17 mouse cellular contexts compared by ENCODE assay signal in the genomic region with DNA sequence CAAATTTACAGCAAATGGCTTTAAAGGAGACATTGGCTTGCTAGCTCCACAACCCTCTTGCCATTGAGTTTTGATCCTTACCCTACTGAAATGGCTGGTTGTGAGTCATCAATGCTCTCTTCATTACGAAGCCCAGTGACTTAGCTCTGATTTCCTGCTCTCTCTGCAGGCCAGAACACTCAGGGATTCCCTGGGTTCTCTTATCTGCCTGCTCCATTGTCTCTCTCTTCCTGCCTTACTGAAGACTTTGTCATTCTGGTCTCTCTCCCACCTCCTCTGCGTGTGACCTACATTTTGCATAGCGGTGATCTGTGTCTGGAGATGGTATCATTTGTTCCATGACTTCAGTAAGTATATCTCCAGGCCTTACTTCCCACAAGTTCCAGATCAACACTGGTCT.
"Had no signal": no experiment of that assay in that cellular context is flagged by ENCODE, and none has a peak within 500 bp of the region (broad histone marks: within the 10 kb centered on the region; RNA-seq: fewer than 3 reads in every experiment).

No protein-coding gene starts in this region.

- H3K4me1 ChIP-seq: lung, embryonic 15.5 days; megakaryocyte, embryonic 14.5 days; stomach, embryonic 15.5 days had no signal

- H3K9me3 ChIP-seq: lung, embryonic 15.5 days; midbrain, embryonic 13.5 days; midbrain, embryonic 15.5 days; stomach, embryonic 15.5 days had no signal

- DNase-seq: liver, postnatal 0 days; lung, adult 2 months; lung, postnatal 14 days; lung, postnatal 36 days; right cerebral cortex, postnatal 14 days; thymus, adult 2 months; thymus, postnatal 25 days; thymus, postnatal 4 days had no signal

- H3K36me3 ChIP-seq: lung, embryonic 15.5 days; midbrain, embryonic 13.5 days; midbrain, embryonic 15.5 days; neural tube, embryonic 12.5 days; stomach, embryonic 15.5 days had no signal

- H3K4me2 ChIP-seq: lung, embryonic 15.5 days; midbrain, embryonic 13.5 days; midbrain, embryonic 15.5 days; neural tube, embryonic 12.5 days; stomach, embryonic 15.5 days had no signal

- H3K27ac ChIP-seq: lung, embryonic 15.5 days; macrophage; midbrain, embryonic 13.5 days; midbrain, embryonic 15.5 days; neural tube, embryonic 12.5 days; stomach, embryonic 15.5 days; stomach, postnatal 0 days had no signal

- H3K27me3 ChIP-seq: lung, embryonic 15.5 days; megakaryocyte, embryonic 14.5 days; midbrain, embryonic 13.5 days; midbrain, embryonic 15.5 days; neural tube, embryonic 12.5 days; stomach, embryonic 15.5 days had no signal

- H3K4me3 ChIP-seq: lung, embryonic 15.5 days; megakaryocyte, embryonic 14.5 days; midbrain, embryonic 13.5 days; midbrain, embryonic 15.5 days; neural tube, embryonic 12.5 days; stomach, embryonic 15.5 days had no signal

- H3K9ac ChIP-seq: liver, postnatal 0 days; lung, embryonic 15.5 days; midbrain, embryonic 13.5 days; midbrain, embryonic 15.5 days; neural tube, embryonic 12.5 days; stomach, embryonic 15.5 days had no signal

- ATAC-seq: liver, postnatal 0 days; lung, postnatal 0 days; midbrain, embryonic 13.5 days; midbrain, embryonic 15.5 days had no signal
